Mouse (Mus musculus) liver, embryonic 14.5 days (tissue): ENCODE measurements at regions not wholly inside any gene's neighbourhood (a gene's known extent, or its start where the extent isn't known, plus 50 kb on each side); places are given as distances from the start of the nearest gene placed in this dataset.

ENCODE experiments used
- ATAC-seq: fragments of 200-750 bp; cut with Nextera tagmentation; 2 replicates; pipeline ENCODE4 v1.8.0; 2017; ENCODE audit warnings: moderate number of reproducible peaks, mild to moderate bottlenecking, moderate library complexity; ENCODE audit not compliant: insufficient read depth
- DNase-seq, 3 experiments: peaks; one replicate each; pipeline ENCODE4 v3.0.0-alpha.2; 2012 to 2013; ENCODE audit warnings: low read depth in 3 of 3, low spot score in 3 of 3
- H3K27ac ChIP-seq: fragments of 300-500 bp; sonication (generic); 2 replicates; pipeline ENCODE4 v1.5.1; 2014; ENCODE audit warnings: moderate library complexity, mild to moderate bottlenecking, control low read depth, inconsistent platforms
- H3K27me3 ChIP-seq: fragments of 300-500 bp; sonication (generic); 2 replicates; pipeline ENCODE4 v1.6.1; 2014; ENCODE audit warnings: mild to moderate bottlenecking, low read length, moderate library complexity; ENCODE audit not compliant: control insufficient read depth, insufficient read depth
- H3K36me3 ChIP-seq: fragments of 300-500 bp; sonication (generic); replicated peaks from 2 replicates; pipeline ENCODE4 v1.6.1; 2014; ENCODE audit warnings: low read depth; ENCODE audit not compliant: control insufficient read depth, insufficient read depth
- H3K4me1 ChIP-seq, 2 experiments: fragments of 200-500 bp in 1 of 2; fragments of 300-500 bp in 1 of 2; sonication (generic) in 1 of 2; replicated peaks; 2 replicates each; pipeline ENCODE4 v1.6.1; 2012 to 2014; ENCODE audit warnings: antibody characterized with exemption in 1 of 2, inconsistent platforms in 1 of 2, low read length in 1 of 2; ENCODE audit not compliant: control insufficient read depth in 2 of 2, insufficient read depth in 2 of 2
- H3K4me2 ChIP-seq: fragments of 300-500 bp; sonication (generic); 2 replicates; pipeline ENCODE4 v1.6.1; 2014; ENCODE audit warnings: low read depth, mild to moderate bottlenecking, control low read depth, moderate library complexity
- H3K4me3 ChIP-seq, 2 experiments: fragments of 200-500 bp in 1 of 2; fragments of 300-500 bp in 1 of 2; sonication (generic) in 1 of 2; 2 replicates each; pipeline ENCODE4 v1.5.1; 2012 to 2014; ENCODE audit warnings: low read depth in 2 of 2, low read length in 2 of 2, mild to moderate bottlenecking in 2 of 2, control low read depth in 1 of 2, inconsistent platforms in 1 of 2, moderate library complexity in 1 of 2; ENCODE audit not compliant: insufficient read depth in 1 of 2
- H3K9ac ChIP-seq: fragments of 300-500 bp; sonication (generic); replicated peaks from 2 replicates; pipeline ENCODE4 v1.6.1; 2014; ENCODE audit warnings: mild to moderate bottlenecking, control low read depth, moderate library complexity
- H3K9me3 ChIP-seq: fragments of 300-500 bp; sonication (generic); 2 replicates; pipeline ENCODE4 v1.6.1; 2016; ENCODE audit warnings: low read length, mixed read lengths; ENCODE audit not compliant: control insufficient read depth
- CTCF ChIP-seq: IDR thresholded peaks from 2 replicates; pipeline ENCODE4 v1.5.1; 2016; ENCODE audit warnings: antibody characterized with exemption, low read depth, control low read depth
- EP300 ChIP-seq: IDR thresholded peaks from 2 replicates; pipeline ENCODE4 v1.6.1; 2016; ENCODE audit warnings: antibody characterized with exemption, low read depth
- WGBS: fragments of 180-500 bp; shearing (Covaris S2); extraction: QIAGEN DNeasy Blood & Tissue Kit; methylation state at CpG from one replicate; pipeline ENCODE4 v1.1.7; 2014; ENCODE audit not compliant: insufficient replicate concordance; 5-methylcytosine and 5-hydroxymethylcytosine counted together

DNA sequence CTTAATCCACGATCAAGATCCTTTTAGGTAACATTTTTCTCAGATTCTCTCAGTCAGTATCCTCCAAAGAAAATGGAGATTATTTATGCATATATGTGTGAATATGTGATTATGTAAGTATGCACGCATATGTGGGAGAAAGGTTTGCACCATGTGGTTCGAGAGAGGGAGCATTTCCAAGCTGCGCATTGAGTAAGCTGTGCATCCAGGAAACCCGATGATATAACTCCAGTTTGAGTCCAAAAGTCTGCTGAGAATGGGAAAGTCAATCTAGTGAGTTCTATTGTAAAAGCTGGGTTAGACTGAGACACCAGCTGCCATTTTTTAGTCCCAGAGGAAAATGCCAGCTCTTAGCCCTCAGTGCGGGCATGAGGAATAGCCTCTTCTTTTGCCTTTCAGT, 89.9 kb upstream of the Krr1 start:
- Histone ChIP-seq H3K27ac (no peak overlapping the region), H3K9me3 (no peaks in the 10 kb centered on the region), H3K36me3 (no peaks in the 10 kb centered on the region), H3K4me1 (no peaks in the 10 kb centered on the region), H3K9ac (no peak overlapping the region), H3K27me3 (no peaks in the 10 kb centered on the region), H3K4me2 (no peak overlapping the region), H3K4me3 (no peak overlapping the region)
- ATAC-seq: no peak
- no peak for DNase-seq
- WGBS: 72% methylated on average over 6 of the region's 6 CpGs
- no peak for TF ChIP-seq EP300
- no peak for TF ChIP-seq CTCF

DNA sequence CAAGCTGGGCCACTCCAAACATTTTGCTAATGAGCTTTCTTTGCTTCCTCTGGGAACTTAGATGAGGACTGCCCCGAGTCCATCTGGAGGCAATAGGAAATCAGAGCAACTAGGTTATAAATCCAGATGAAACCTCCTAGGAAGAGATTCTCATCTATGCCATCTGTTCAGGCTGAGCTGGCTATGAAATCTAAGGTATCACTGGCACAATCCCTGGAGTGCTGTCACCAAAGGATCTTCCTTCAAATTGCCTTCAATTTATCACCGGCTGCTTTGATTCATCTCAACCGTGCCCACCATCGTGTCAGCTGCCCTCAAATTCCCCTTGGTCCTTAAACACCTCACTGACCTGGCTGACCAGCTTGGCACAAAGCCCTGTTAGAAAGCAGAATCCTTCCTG, 87.8 kb upstream of the Krr1 start:
- no peak for ATAC-seq
- 75% methylated on average over 4 of the region's 4 CpGs for WGBS

DNA sequence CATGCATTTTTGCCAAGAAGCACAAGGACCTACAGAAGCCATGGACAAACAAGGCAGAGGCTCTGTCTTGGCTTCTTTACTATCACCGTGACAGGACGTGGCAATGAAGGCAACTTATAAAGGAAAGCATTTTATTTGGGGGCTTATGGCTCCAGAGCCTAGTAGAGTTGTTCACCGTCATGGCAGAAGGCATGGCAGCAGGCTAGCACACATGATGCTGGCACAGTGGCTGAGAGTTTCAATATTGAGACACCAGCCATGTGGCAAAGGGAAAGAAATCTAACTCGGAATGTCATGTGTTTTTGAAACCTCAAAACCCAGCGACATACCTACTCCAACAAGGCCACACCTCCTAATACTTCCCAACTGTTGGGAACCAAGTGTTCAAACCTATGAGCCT, 83.4 kb upstream of the Krr1 start:
- WGBS: 62% methylated on average over 5 of the region's 5 CpGs

More for the DNA sequence above, 87.8 kb upstream of the Krr1 start:
- Histone ChIP-seq H3K9ac (no peak overlapping the region), H3K36me3 (no peaks in the 10 kb centered on the region), H3K4me3 (no peak overlapping the region), H3K27me3 (no peaks in the 10 kb centered on the region), H3K4me1 (no peaks in the 10 kb centered on the region), H3K4me2 (no peak overlapping the region), H3K27ac (no peak overlapping the region), H3K9me3 (no peaks in the 10 kb centered on the region)
- no peak for DNase-seq
- TF ChIP-seq CTCF: no peak
- TF ChIP-seq EP300: no peak

DNA sequence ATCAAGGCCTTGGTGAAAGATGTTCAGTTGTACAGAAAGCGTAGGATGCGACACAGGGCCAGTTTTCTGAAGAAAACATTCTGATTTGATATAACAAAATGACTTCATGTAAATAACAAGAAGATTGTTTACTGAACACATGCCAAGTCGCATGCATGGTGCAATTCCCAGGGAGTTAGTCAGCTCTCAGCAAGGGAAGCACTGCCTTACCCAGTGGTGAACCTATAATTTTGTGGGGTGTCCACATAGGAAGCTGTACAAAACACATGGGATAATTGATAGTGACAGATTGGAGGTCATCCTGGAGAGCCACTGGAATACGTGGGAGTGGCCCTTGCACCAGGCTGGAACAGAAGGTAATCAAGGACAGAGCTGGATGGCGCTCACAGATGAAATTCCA, 79.0 kb upstream of the Krr1 start:
- DNase-seq (no peak), ATAC-seq (no peak)
- no peak overlapping the region for H3K9ac ChIP-seq
- 65% methylated on average over 5 of the region's 5 CpGs for WGBS
- H3K4me1 ChIP-seq: peaks cover 0 to 2% of the 10 kb centered on the region in 2 experiments; a peak in 1 of 4 replicates
- H3K36me3 ChIP-seq: no peaks in the 10 kb centered on the region
- no peak overlapping the region for H3K27ac ChIP-seq
- H3K4me3 ChIP-seq: no peak overlapping the region
- H3K4me2 ChIP-seq: no peak overlapping the region
- no peaks in the 10 kb centered on the region for H3K27me3 ChIP-seq
- TF ChIP-seq CTCF (no peak), EP300 (no peak)
- H3K9me3 ChIP-seq: no peaks in the 10 kb centered on the region

More for the DNA sequence above, 83.4 kb upstream of the Krr1 start:
- H3K27ac ChIP-seq: no peak overlapping the region
- H3K36me3 ChIP-seq: no peaks in the 10 kb centered on the region
- H3K4me2 ChIP-seq: no peak overlapping the region
- H3K27me3 ChIP-seq: no peaks in the 10 kb centered on the region
- no peaks in the 10 kb centered on the region for H3K9me3 ChIP-seq
- ATAC-seq (no peak), DNase-seq (no peak)
- no peak overlapping the region for H3K4me3 ChIP-seq
- TF ChIP-seq CTCF (no peak), EP300 (no peak)
- H3K4me1 ChIP-seq: no peaks in the 10 kb centered on the region
- no peak overlapping the region for H3K9ac ChIP-seq

DNA sequence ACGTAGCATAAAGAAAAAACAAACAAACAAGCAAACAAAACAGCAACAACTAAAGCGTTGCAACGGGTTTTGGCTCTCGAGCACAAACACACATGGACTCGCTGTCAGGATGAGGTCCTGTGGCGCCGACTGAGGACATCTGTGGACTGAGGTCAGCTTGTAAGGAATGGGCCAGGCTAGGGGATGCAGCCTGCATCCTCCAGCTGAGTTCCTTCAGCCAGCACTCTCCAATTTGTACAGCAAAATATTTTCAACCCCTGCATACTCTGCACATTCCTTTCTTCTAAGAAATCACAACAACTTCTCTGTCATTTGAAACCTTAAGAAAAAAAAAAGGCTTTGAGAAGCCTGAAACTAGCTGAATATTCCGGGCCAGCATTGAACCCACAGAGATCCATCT, 78.5 kb upstream of the Krr1 start:
- 63% methylated on average over 8 of the region's 8 CpGs for WGBS
- Histone ChIP-seq H3K36me3 (no peaks in the 10 kb centered on the region), H3K27me3 (no peaks in the 10 kb centered on the region), H3K4me1 (peaks cover 0 to 2% of the 10 kb centered on the region in 2 experiments; a peak in 1 of 4 replicates), H3K9ac (no peak overlapping the region), H3K4me3 (no peak overlapping the region), H3K4me2 (no peak overlapping the region), H3K27ac (no peak overlapping the region), H3K9me3 (no peaks in the 10 kb centered on the region)
- TF ChIP-seq EP300: no peak
- TF ChIP-seq CTCF: no peak
- no peak for DNase-seq
- ATAC-seq: no peak

DNA sequence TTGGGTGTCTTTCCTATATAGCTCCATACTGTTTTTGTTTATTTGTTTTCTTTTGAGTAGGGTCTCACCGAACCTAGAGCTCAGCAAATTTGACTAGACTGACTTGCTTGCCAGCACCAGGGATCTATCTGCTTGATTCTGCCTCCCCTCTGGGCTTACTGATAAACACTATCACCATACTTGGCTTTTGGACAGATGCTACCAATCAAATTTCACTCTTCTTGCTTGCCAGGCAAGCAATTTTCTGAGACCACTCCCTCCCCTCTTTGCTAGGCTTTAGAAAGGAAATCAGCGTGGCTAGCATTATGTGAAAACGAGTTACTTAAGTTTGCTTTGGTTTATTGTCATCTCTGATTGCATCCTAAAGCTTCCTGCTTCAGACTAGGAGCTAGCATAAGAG, 75.1 kb upstream of the Krr1 start:
- no peaks in the 10 kb centered on the region for H3K36me3 ChIP-seq
- no peak overlapping the region for H3K4me3 ChIP-seq
- no peak overlapping the region for H3K9ac ChIP-seq
- no peaks in the 10 kb centered on the region for H3K27me3 ChIP-seq
- no peak for TF ChIP-seq EP300
- TF ChIP-seq CTCF: no peak
- H3K4me2 ChIP-seq: no peak overlapping the region
- 22% methylated on average over 3 of the region's 3 CpGs for WGBS
- ATAC-seq (no peak), DNase-seq (no peak)
- H3K27ac ChIP-seq: no peak overlapping the region
- peaks cover 0 to 2% of the 10 kb centered on the region in 2 experiments; a peak in 1 of 4 replicates for H3K4me1 ChIP-seq
- no peaks in the 10 kb centered on the region for H3K9me3 ChIP-seq
